Mouse (Mus musculus) adrenal gland, postnatal 10 days (tissue): ENCODE measurements around the gene Ube2e2. TPM values are rescaled to one million over a fixed set of nuclear protein-coding genes. Genes with fewer than 3 reads are reported as not detected.
"Not testable (repeated sequence)": the region's sequence is repeated elsewhere in the genome, so short reads cannot be mapped to it uniquely, and the experiment has no call there.

ENCODE experiments used
- DNase-seq: peaks from one replicate; pipeline ENCODE4 v3.0.0; 2021; ENCODE audit warnings: mixed read lengths
- total RNA-seq, 2 experiments: library from RNA; stranded (reverse); gene quantifications; 2 replicates each; pipeline ENCODE4 v1.2.3; 2021

Gene Ube2e2
- total RNA-seq, 2 experiments from 2014 or later: 46.1 to 55.3 TPM

GRCm38 (mm10) chr14:18731154-18731553 is 162.9 kb downstream of the Ube2e2 start:
- DNase-seq: no peak

GRCm38 (mm10) chr14:18720601-18721591 is 173.2 kb downstream of the Ube2e2 start:
- no peak for DNase-seq

GRCm38 (mm10) chr14:18716970-18717369 is 177.1 kb downstream of the Ube2e2 start:
- DNase-seq: no peak

- no peak for DNase-seq
Observed at GRCm38 (mm10) chr14:18715529-18715928, 178.5 kb downstream of the Ube2e2 start.

GRCm38 (mm10) chr14:18697662-18698225 is 196.3 kb downstream of the Ube2e2 start:
- no peak for DNase-seq

GRCm38 (mm10) chr14:18696418-18696817 is 197.6 kb downstream of the Ube2e2 start:
- not testable (repeated sequence) for DNase-seq

- DNase-seq: peak; percentile 78
Observed at GRCm38 (mm10) chr14:18678121-18678836, 215.8 kb downstream of the Ube2e2 start.

- DNase-seq: no peak
Observed at GRCm38 (mm10) chr14:18670712-18671111, 223.4 kb downstream of the Ube2e2 start.

- no peak for DNase-seq
Observed at GRCm38 (mm10) chr14:18669301-18669935, 224.6 kb downstream of the Ube2e2 start.

- not testable (repeated sequence) for DNase-seq
Observed at GRCm38 (mm10) chr14:18668309-18668708, 225.8 kb downstream of the Ube2e2 start.

- no peak for DNase-seq
Observed at GRCm38 (mm10) chr14:18667755-18668154, 226.3 kb downstream of the Ube2e2 start.

- no peak for DNase-seq
Observed at GRCm38 (mm10) chr14:18666251-18666650, 227.8 kb downstream of the Ube2e2 start.

GRCm38 (mm10) chr14:18665267-18666024 is 228.6 kb downstream of the Ube2e2 start:
- no peak for DNase-seq

- no peak for DNase-seq
Observed at GRCm38 (mm10) chr14:18663666-18664065, 230.4 kb downstream of the Ube2e2 start.

GRCm38 (mm10) chr14:18657777-18658753 is 236.0 kb downstream of the Ube2e2 start:
- DNase-seq: no peak

- no peak for DNase-seq
Observed at GRCm38 (mm10) chr14:18649123-18649675, 244.9 kb downstream of the Ube2e2 start.

- no peak for DNase-seq
Observed at GRCm38 (mm10) chr14:18641656-18642055, 252.4 kb downstream of the Ube2e2 start.

- no peak for DNase-seq
Observed at GRCm38 (mm10) chr14:18638753-18639456, 255.2 kb downstream of the Ube2e2 start.

- DNase-seq: no peak
Observed at GRCm38 (mm10) chr14:18637739-18638138, 256.3 kb downstream of the Ube2e2 start.
